Mouse (Mus musculus) spleen, adult 2 months (tissue): ENCODE measurements around the gene Nemf. TPM values are rescaled to one million over a fixed set of nuclear protein-coding genes. Genes with fewer than 3 reads are reported as not detected.

Experiments
- DNase-seq, 2 experiments: peaks; one replicate each; pipeline versions ENCODE4 v3.0.0 to v3.0.0-alpha.2; 2012 to 2021; ENCODE audit warnings: low spot score in 2 of 2, low read depth in 1 of 2
- H3K27ac ChIP-seq: fragments of 200-500 bp; 2 replicates; pipeline ENCODE4 v1.5.1; 2012; ENCODE audit warnings: low read length, inconsistent platforms; ENCODE audit not compliant: insufficient read depth
- H3K27me3 ChIP-seq: fragments of 200-500 bp; 2 replicates; pipeline ENCODE4 v1.6.1; 2012; ENCODE audit warnings: mild to moderate bottlenecking, moderate library complexity, low read length, inconsistent platforms; ENCODE audit not compliant: control insufficient read depth, insufficient read depth
- H3K36me3 ChIP-seq: fragments of 200-500 bp; 2 replicates; pipeline ENCODE4 v1.6.1; 2012; ENCODE audit warnings: mild to moderate bottlenecking, low read length, inconsistent platforms; ENCODE audit not compliant: control insufficient read depth, insufficient read depth
- H3K4me1 ChIP-seq: fragments of 200-500 bp; 2 replicates; pipeline ENCODE4 v1.6.1; 2011; ENCODE audit warnings: inconsistent platforms; ENCODE audit not compliant: control insufficient read depth, insufficient read depth, insufficient read length
- H3K4me3 ChIP-seq: fragments of 200-500 bp; 2 replicates; pipeline ENCODE4 v1.5.1; 2011; ENCODE audit warnings: mild to moderate bottlenecking, inconsistent platforms; ENCODE audit not compliant: insufficient read depth, insufficient read length; ENCODE audit errors: extremely low read depth
- CTCF ChIP-seq: fragments of 200-500 bp; IDR thresholded peaks from 2 replicates; pipeline ENCODE4 v1.5.1; 2011; ENCODE audit warnings: mild to moderate bottlenecking, inconsistent platforms; ENCODE audit not compliant: insufficient read depth, insufficient read length, insufficient replicate concordance; ENCODE audit errors: extremely low read depth
- POLR2A ChIP-seq: fragments of 200-500 bp; IDR thresholded peaks from 2 replicates; pipeline ENCODE4 v1.6.1; 2011; ENCODE audit warnings: low read depth, low read length, inconsistent platforms
- WGBS: fragments of 180-500 bp; shearing (Covaris S2); methylation state at CpG from one replicate; pipeline ENCODE4 v1.1.7; 2018; 5-methylcytosine and 5-hydroxymethylcytosine counted together
- polyA plus RNA-seq: library from polyadenylated mRNA; depleted of rRNA; stranded (reverse); fragments of >200 nt; gene quantifications from 2 replicates; pipeline ENCODE4 v1.2.3, GENCODE M21; 2012

Nemf gene
- polyA plus RNA-seq, 1 experiment, result 2.6 TPM

DNA sequence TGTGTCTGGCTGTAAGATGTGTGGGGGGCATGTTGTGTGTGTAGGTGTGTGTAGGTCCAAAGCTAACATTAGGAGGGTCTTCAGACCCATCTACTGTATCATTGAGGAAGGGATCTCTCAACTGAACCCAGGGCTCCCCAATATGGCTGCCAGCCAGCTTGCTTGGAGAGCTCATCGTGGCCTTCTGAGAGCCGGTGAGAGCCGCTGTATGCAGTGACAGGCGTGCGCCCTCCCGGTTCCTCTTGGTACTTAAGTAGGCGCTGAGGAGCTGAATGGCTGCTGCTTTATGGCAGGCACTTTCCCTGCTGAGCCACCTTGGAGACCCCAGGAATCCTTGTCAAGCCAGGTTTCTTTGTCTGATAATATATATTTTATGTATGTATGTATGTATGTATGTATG, 50.6 kb downstream of the Nemf start:
- no peak for TF ChIP-seq POLR2A
- no peak for TF ChIP-seq CTCF
- H3K4me3 ChIP-seq, result no peak overlapping the region
- H3K4me1 ChIP-seq, result no peaks in the 10 kb centered on the region
- H3K27ac ChIP-seq, result no peak overlapping the region
- DNase-seq, result no peak
- peaks cover 40% of the 10 kb centered on the region for H3K36me3 ChIP-seq
- no peaks in the 10 kb centered on the region for H3K27me3 ChIP-seq
- over 99% methylated on average over 7 of the region's 7 CpGs for WGBS

DNA sequence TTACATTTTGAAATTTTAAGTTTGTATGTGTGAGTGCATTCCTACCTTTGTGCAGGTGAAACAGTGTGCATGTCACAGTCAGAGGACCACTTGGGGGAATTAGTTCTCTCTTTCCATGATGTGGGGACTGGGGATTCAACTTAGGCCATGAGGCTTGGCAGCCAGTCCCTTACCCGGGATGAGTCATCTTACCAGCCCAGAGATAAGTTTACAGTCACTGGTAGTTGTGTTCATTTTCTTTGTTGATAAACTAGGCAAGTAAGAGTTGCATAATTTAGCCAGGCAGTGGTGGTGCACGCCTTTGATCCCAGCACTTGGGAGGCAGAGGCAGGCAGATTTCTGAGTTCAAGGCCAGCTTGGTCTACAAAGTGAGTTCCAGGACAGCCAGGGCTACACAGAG, 52.9 kb downstream of the Nemf start:
- TF ChIP-seq POLR2A (no peak), CTCF (no peak)
- Histone ChIP-seq H3K4me1 (no peaks in the 10 kb centered on the region), H3K27ac (no peak overlapping the region), H3K27me3 (no peaks in the 10 kb centered on the region), H3K36me3 (peaks cover 27% of the 10 kb centered on the region), H3K4me3 (no peak overlapping the region)
- WGBS, result 85% methylated on average over 2 of the region's 2 CpGs
- DNase-seq, result no peak

DNA sequence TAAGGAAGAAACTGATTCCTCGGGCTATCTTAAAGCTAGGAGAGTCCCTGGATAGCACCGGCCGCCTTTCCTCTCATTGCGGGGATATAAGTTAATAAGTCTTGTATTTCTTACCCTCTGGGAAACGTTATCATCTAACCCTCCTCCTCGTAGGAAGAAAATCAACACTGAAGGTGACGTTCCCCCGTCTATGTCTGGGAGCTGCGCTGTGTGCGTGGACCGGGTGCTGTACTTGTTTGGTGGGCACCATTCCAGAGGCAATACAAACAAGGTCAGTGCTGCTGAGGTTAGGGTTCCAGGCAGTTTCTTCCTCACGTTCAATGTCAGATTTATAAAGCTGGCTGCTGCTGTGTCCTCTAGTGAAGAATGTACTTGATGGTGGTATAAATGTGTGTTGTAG, 54.8 kb downstream of the Nemf start:
- 95% methylated on average over 12 of the region's 12 CpGs for WGBS

DNA sequence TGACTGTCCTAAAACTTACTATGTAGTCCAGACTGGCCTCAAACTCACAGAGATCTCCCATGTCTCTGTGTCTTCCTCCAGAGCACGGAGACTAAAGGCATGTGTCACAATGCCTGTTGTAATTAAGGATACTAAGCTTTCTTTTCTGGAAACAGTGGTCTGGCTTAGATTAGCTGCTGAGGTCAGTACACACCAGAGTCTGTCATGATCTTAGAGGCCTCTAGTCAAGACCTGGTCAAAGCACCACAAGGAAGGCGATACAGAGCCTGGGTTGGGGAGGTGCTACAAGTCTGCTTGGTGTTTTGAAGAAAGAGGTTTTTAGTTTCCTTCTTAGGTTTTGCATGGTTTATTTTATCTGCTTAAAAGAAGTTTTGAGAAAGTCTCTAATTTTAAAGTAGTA, 56.6 kb downstream of the Nemf start:
- TF ChIP-seq CTCF, result no peak
- no peak for TF ChIP-seq POLR2A
- no peak overlapping the region for H3K27ac ChIP-seq
- no peak overlapping the region for H3K4me3 ChIP-seq
- H3K4me1 ChIP-seq, result no peaks in the 10 kb centered on the region
- WGBS, result 94% methylated on average over 2 of the region's 2 CpGs
- H3K36me3 ChIP-seq, result peaks cover 11% of the 10 kb centered on the region
- no peak for DNase-seq
- H3K27me3 ChIP-seq, result no peaks in the 10 kb centered on the region

More for the DNA sequence above, 54.8 kb downstream of the Nemf start:
- DNase-seq, result no peak
- Histone ChIP-seq H3K27ac (no peak overlapping the region), H3K36me3 (peaks cover 16% of the 10 kb centered on the region), H3K27me3 (no peaks in the 10 kb centered on the region), H3K4me3 (no peak overlapping the region), H3K4me1 (no peaks in the 10 kb centered on the region)
- no peak for TF ChIP-seq POLR2A
- no peak for TF ChIP-seq CTCF

DNA sequence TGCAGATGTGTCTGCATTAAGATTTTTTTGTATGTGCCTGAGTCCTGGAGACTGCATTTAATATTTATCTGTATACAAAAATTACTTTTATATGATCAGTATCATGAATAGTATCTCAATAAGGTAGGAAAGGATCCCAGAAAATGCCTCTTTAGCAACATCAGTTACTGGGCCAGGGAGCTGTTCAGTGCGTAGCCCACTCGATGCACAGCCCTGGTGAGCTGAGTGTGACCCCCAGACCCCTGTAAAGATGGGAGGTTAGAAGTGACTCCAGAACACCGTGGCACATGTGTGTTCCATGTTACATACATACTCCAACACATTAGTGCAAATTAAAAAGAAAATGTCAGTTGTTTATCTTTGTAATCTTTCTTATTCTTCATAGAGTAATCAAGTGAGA, 57.1 kb downstream of the Nemf start:
- Histone ChIP-seq H3K27me3 (no peaks in the 10 kb centered on the region), H3K27ac (no peak overlapping the region), H3K4me1 (no peaks in the 10 kb centered on the region), H3K4me3 (no peak overlapping the region), H3K36me3 (peaks cover 5% of the 10 kb centered on the region)
- TF ChIP-seq CTCF, result no peak
- TF ChIP-seq POLR2A, result no peak
- no peak for DNase-seq
- 93% methylated on average over 3 of the region's 3 CpGs for WGBS

DNA sequence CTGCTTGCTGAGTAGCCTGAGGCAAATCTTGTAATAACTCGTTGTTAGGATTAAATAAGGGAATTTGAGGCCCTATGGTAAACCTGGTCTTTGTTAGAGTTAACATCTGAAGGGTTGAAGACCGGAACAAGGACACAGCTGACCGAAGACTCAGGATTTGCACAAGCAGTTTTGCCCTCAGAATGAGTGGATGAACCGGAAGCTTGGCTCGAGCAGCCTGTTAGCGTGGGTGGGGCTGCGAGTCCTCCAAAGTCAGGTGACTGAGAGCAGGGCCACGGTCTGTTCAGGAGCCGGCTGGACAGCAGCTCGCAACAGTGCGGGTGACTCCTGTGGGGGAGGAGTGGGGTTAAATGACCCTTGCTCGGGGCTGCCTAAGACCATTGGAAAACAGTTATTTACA, 57.7 kb downstream of the Nemf start:
- Histone ChIP-seq H3K36me3 (peaks cover 4% of the 10 kb centered on the region), H3K27me3 (no peaks in the 10 kb centered on the region), H3K27ac (no peak overlapping the region), H3K4me1 (no peaks in the 10 kb centered on the region), H3K4me3 (no peak overlapping the region)
- DNase-seq, result no peak
- WGBS, result 85% methylated on average over 12 of the region's 12 CpGs
- TF ChIP-seq POLR2A (no peak), CTCF (no peak)

DNA sequence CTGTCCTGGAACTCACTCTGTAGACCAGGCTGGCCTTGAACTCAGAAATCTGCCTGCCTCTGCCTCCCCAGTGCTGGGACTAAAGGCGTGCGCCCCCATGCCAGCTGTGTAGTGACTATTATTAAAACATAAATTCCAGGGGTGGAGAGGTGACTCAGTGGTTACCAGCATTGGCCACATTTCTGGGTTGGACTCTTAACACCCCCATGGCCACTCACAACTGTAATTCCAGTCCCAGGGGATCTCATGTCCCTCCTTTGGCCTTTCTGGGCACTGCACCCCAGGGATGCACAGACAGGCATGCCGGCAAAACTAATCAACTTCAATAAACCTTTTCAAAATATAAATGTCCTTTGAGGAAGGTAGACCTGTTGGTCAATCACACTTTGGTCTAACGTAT, 58.7 kb downstream of the Nemf start:
- H3K4me1 ChIP-seq, result no peaks in the 10 kb centered on the region
- no peaks in the 10 kb centered on the region for H3K27me3 ChIP-seq
- no peak for DNase-seq
- no peak overlapping the region for H3K4me3 ChIP-seq
- TF ChIP-seq CTCF (no peak), POLR2A (no peak)
- 90% methylated on average over 4 of the region's 4 CpGs for WGBS
- H3K36me3 ChIP-seq, result no peaks in the 10 kb centered on the region; the same call in none of the 2 replicates
- no peak overlapping the region for H3K27ac ChIP-seq
